8 mouse cellular contexts compared by ENCODE assay signal in genomic region chr14:118922667-118923184, GRCm38 (mm10). TPM values are rescaled to one million over a fixed set of nuclear protein-coding genes. Genes with fewer than 3 reads are reported as not detected.
DNase-seq lines count a peak whose midpoint lies in the region; ATAC-seq lines count a peak whose summit lies in the region.

No protein-coding gene starts in this region.

- H3K4me2 ChIP-seq in heart, embryonic 14.5 days (ENCODE audit: low read length), result peak overlapping the region; percentile 95
- peak overlapping the region; percentile 87 for H3K4me2 ChIP-seq in limb, embryonic 11.5 days (ENCODE audit: low read depth, severe bottlenecking)
- H3K4me2 ChIP-seq in midbrain, embryonic 12.5 days (replicated peaks), result peak overlapping the region; percentile 86

- DNase-seq in right cerebral cortex, postnatal 25 days, result peak; percentile 22
- no peak for DNase-seq in right cerebral cortex, adult 2 months (ENCODE audit: low spot score in 2 of 2)
- peak; percentile 56 to 67 for DNase-seq in cerebellum, postnatal 25 days
- DNase-seq in limb, embryonic 11.5 days (ENCODE audit: low spot score), result peak; percentile 69
- DNase-seq in adipocyte (ENCODE audit: low spot score), result no peak
- DNase-seq in layer of hippocampus, adult 9-10 months (ENCODE audit: low spot score), result no peak

- H3K4me1 ChIP-seq in heart, embryonic 14.5 days (ENCODE audit: control insufficient read depth in 2 of 2, insufficient read depth in 2 of 2, low read length in 2 of 2), result peaks cover 12 to 30% of the 10 kb centered on the region in 2 experiments
- H3K4me1 ChIP-seq in limb, embryonic 11.5 days (ENCODE audit: control insufficient read depth, insufficient read depth, low read length), result peaks cover 11% of the 10 kb centered on the region
- peaks cover 38% of the 10 kb centered on the region for H3K4me1 ChIP-seq in midbrain, embryonic 12.5 days

- peak overlapping the region; percentile 60 for H3K9ac ChIP-seq in heart, embryonic 14.5 days (ENCODE audit: low read length)
- peak overlapping the region; percentile 61; the same call in 1 of the 2 replicates for H3K9ac ChIP-seq in limb, embryonic 11.5 days (ENCODE audit: low read length)
- peak overlapping the region; percentile 63 for H3K9ac ChIP-seq in midbrain, embryonic 12.5 days (replicated peaks)

- 2% methylated on average over 47 of the region's 47 CpGs for WGBS in heart, embryonic 14.5 days
- WGBS in limb, embryonic 11.5 days, result 1% methylated on average over 47 of the region's 47 CpGs
- under 1% methylated on average over 47 of the region's 47 CpGs for WGBS in midbrain, embryonic 12.5 days

- peaks cover 8% of the 10 kb centered on the region; the same call in 1 of the 2 replicates for H3K27me3 ChIP-seq in heart, embryonic 14.5 days (ENCODE audit: control insufficient read depth, insufficient read depth, low read length)
- peaks cover 9% of the 10 kb centered on the region; the same call in 1 of the 2 replicates for H3K27me3 ChIP-seq in limb, embryonic 11.5 days (ENCODE audit: control insufficient read depth, insufficient read depth, low read length)
- H3K27me3 ChIP-seq in midbrain, embryonic 12.5 days, result peaks cover 18% of the 10 kb centered on the region

- no peak overlapping the region for H3K27ac ChIP-seq in heart, embryonic 14.5 days (replicated peaks in 1 of 2; ENCODE audit: control insufficient read depth in 1 of 2, insufficient read depth in 1 of 2, low read depth in 2 of 2, low read length in 2 of 2)
- no peak overlapping the region for H3K27ac ChIP-seq in limb, embryonic 11.5 days (replicated peaks; ENCODE audit: low read depth, low read length)
- H3K27ac ChIP-seq in midbrain, embryonic 12.5 days (replicated peaks), result no peak overlapping the region

- H3K9me3 ChIP-seq in heart, embryonic 14.5 days (ENCODE audit: control insufficient read depth, low read length), result no peaks in the 10 kb centered on the region
- no peaks in the 10 kb centered on the region for H3K9me3 ChIP-seq in limb, embryonic 11.5 days (ENCODE audit: control insufficient read depth, low read length)
- H3K9me3 ChIP-seq in midbrain, embryonic 12.5 days, result no peaks in the 10 kb centered on the region

- peaks cover 9% of the 10 kb centered on the region for H3K36me3 ChIP-seq in heart, embryonic 14.5 days (ENCODE audit: control insufficient read depth, insufficient read depth, low read length)
- H3K36me3 ChIP-seq in limb, embryonic 11.5 days (ENCODE audit: control insufficient read depth, insufficient read depth, low read length), result no peaks in the 10 kb centered on the region
- H3K36me3 ChIP-seq in midbrain, embryonic 12.5 days, result peaks cover 6% of the 10 kb centered on the region; the same call in 1 of the 2 replicates

- peak overlapping the region; percentile 33 to 40 for H3K4me3 ChIP-seq in heart, embryonic 14.5 days (ENCODE audit: control insufficient read depth in 1 of 2, insufficient read depth in 1 of 2, low read depth in 1 of 2, low read length in 2 of 2)
- peak overlapping the region; percentile 39 for H3K4me3 ChIP-seq in limb, embryonic 11.5 days (ENCODE audit: low read depth, low read length)
- H3K4me3 ChIP-seq in midbrain, embryonic 12.5 days, result peak overlapping the region; percentile 47

- ATAC-seq in heart, embryonic 14.5 days (ENCODE audit: insufficient number of reproducible peaks, insufficient read depth, low FRiP score, low read depth), result peak; percentile 28; the same call in 1 of the 2 replicates
- ATAC-seq in limb, embryonic 11.5 days (ENCODE audit: insufficient number of reproducible peaks, low FRiP score, low TSS enrichment, low read depth), result peak; percentile 7; the same call in 1 of the 2 replicates
- ATAC-seq in midbrain, embryonic 12.5 days (ENCODE audit: low FRiP score, low read depth), result peak; percentile 57

RNA-seq across cellular contexts. Expression of gene Dzip1, which starts 2.5 kb away (rescaled TPM):
- polyA plus RNA-seq in heart, embryonic 14.5 days (2014; fragmentation: Nextera tagmentation; extraction: Ambion mirVana), result 6.8 and 7.3 TPM in 2 replicates
- 32.9 and 33.2 TPM in 2 replicates for polyA plus RNA-seq in limb, embryonic 11.5 days (2014; fragmentation: Nextera tagmentation; extraction: Ambion mirVana)
- 44.5 and 45.4 TPM in 2 replicates for polyA plus RNA-seq in midbrain, embryonic 12.5 days (2016; fragmentation: Nextera tagmentation; extraction: Ambion mirVana)

RNA-seq across cellular contexts. Expression of gene Dnajc3, which starts 15.1 kb away (rescaled TPM):
- 24.4 and 26.5 TPM in 2 replicates for polyA plus RNA-seq in heart, embryonic 14.5 days (2014; fragmentation: Nextera tagmentation; extraction: Ambion mirVana)
- 34.1 and 35.3 TPM in 2 replicates for polyA plus RNA-seq in limb, embryonic 11.5 days (2014; fragmentation: Nextera tagmentation; extraction: Ambion mirVana)
- polyA plus RNA-seq in midbrain, embryonic 12.5 days (2016; fragmentation: Nextera tagmentation; extraction: Ambion mirVana), result 23.8 and 26.1 TPM in 2 replicates

Comparison
In these comparisons a context has a peak if more than half of its experiments do, and no peak if none do; other contexts are left out.
1. DNase-seq: peak in right cerebral cortex, postnatal 25 days (single experiment), cerebellum, postnatal 25 days (2 of 2) and limb, embryonic 11.5 days (single experiment); none in right cerebral cortex, adult 2 months (0 of 2), adipocyte (single experiment) and layer of hippocampus, adult 9-10 months (single experiment).
2. ATAC-seq: peak in every context shown above with its lines; median percentile 57 in midbrain, embryonic 12.5 days; 28 in heart, embryonic 14.5 days; 7 in limb, embryonic 11.5 days.
3. Peak in every context shown above with its lines, with median percentiles within 50 percentile points of each other: H3K4me2 ChIP-seq, H3K4me3 ChIP-seq and H3K9ac ChIP-seq.